30 mouse cellular contexts compared by ENCODE assay signal in genomic region chr6:149094555-149094954, GRCm38 (mm10). TPM values are rescaled to one million over a fixed set of nuclear protein-coding genes. Genes with fewer than 3 reads are reported as not detected.
"Had no signal": no experiment of that assay in that cellular context is flagged by ENCODE, and none has a peak within 500 bp of the region (broad histone marks: within the 10 kb centered on the region; RNA-seq: fewer than 3 reads in every experiment).

No protein-coding gene starts in this region.

- H3K27me3 ChIP-seq: lung, embryonic 15.5 days; megakaryocyte, embryonic 14.5 days; midbrain, embryonic 13.5 days; midbrain, embryonic 15.5 days; neural tube, embryonic 13.5 days; neural tube, embryonic 15.5 days had no signal

- H3K36me3 ChIP-seq: lung, embryonic 15.5 days; midbrain, embryonic 13.5 days; midbrain, embryonic 15.5 days; neural tube, embryonic 13.5 days; neural tube, embryonic 15.5 days had no signal

- H3K9ac ChIP-seq: liver, postnatal 0 days; lung, embryonic 15.5 days; midbrain, embryonic 13.5 days; midbrain, embryonic 15.5 days; neural tube, embryonic 13.5 days; neural tube, embryonic 15.5 days had no signal

- ATAC-seq: liver, postnatal 0 days; lung, postnatal 0 days; midbrain, embryonic 13.5 days; midbrain, embryonic 15.5 days had no signal

- H3K27ac ChIP-seq: lung, embryonic 15.5 days; macrophage; midbrain, embryonic 13.5 days; midbrain, embryonic 15.5 days; neural tube, embryonic 13.5 days; neural tube, embryonic 15.5 days had no signal

- DNase-seq: liver, postnatal 0 days; lung, adult 2 months; lung, postnatal 14 days; lung, postnatal 36 days; retina, postnatal 1 day; right cerebral cortex, adult 18-20 months; right cerebral cortex, postnatal 25 days; right cerebral cortex, postnatal 4 days; thymus, adult 18-20 months; thymus, postnatal 14 days; thymus, postnatal 36 days had no signal

- H3K4me2 ChIP-seq: lung, embryonic 15.5 days; midbrain, embryonic 11.5 days; midbrain, embryonic 13.5 days; midbrain, embryonic 15.5 days; neural tube, embryonic 13.5 days; neural tube, embryonic 15.5 days had no signal

- H3K9me3 ChIP-seq: lung, embryonic 15.5 days; megakaryocyte, embryonic 14.5 days; midbrain, embryonic 13.5 days; midbrain, embryonic 15.5 days; neural tube, embryonic 13.5 days; neural tube, embryonic 15.5 days had no signal

- H3K4me3 ChIP-seq: lung, embryonic 15.5 days; megakaryocyte, embryonic 14.5 days; midbrain, embryonic 13.5 days; midbrain, embryonic 15.5 days; neural tube, embryonic 13.5 days; neural tube, embryonic 15.5 days had no signal

RNA-seq across cellular contexts. Expression of gene Gm10203, which starts 35.4 kb away (rescaled TPM):
- total RNA-seq: megakaryocyte progenitor cell, adult 5-6 weeks; midbrain, postnatal 0 days; monocyte, adult 5-6 weeks had no signal
- polyA plus RNA-seq: liver, postnatal 0 days; lung, adult 2 months; lung, embryonic 15.5 days; lung, postnatal 0 days; macrophage; midbrain, embryonic 11.5 days; midbrain, embryonic 13.5 days; midbrain, embryonic 15.5 days; midbrain, postnatal 0 days; neural tube, embryonic 11.5 days; neural tube, embryonic 13.5 days; neural tube, embryonic 15.5 days; small intestine, adult 2 months; spleen, adult 2 months; stomach, embryonic 14.5 days; stomach, embryonic 16.5 days; thymus, postnatal 0 days; urinary bladder, adult 2 months had no signal
